In the genomic region with DNA sequence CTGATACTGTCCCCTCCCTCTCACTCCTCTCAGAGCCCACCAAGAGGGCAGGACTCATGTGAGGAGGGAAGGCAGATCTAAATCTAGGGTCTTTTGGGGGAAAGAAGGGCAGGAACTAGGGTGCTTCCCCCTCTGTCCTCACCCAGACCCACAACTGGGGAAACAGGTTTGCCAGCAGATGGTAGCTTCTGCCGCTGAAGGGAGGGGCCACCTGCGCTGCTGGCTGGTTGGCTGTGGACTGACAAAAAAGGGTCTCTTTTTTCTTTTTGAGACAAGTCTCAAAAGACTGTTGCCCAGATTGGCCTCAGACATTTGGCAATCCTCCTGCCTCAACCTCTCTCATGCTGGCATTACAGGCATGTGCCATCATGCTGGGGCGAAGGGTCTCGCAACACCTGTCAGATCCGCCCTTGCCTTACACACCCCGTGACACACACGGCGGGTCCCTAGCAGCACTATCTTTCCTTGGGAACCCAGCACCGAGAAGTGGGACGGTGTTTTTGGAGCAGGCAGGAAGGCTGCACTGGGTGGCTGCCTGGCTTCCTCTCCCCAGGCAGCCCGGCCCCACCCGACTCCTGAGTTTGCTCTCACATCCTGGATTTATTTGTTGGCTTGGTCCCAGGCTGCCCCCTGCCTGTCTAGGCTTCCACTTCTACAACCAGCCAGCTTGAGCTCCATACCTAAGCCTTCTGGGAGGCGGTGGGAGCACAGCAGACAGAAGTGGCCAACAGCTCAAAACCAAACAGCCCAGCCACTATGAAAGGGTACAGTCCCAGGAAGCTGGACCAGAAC, we compare ENCODE assay signal across 8 mouse cellular contexts. TPM values are rescaled to one million over a fixed set of nuclear protein-coding genes. Genes with fewer than 3 reads are reported as not detected.
A peak's percentile ranks its signal among the peaks of the same experiment; 100 is the strongest.
DNase-seq lines count a peak whose midpoint lies in the region; ATAC-seq lines count a peak whose summit lies in the region.

No protein-coding gene starts in this region.

- peaks cover 11% of the 10 kb centered on the region for H3K4me1 ChIP-seq in embryonic facial prominence, embryonic 14.5 days (ENCODE audit: control insufficient read depth, insufficient read depth, low read length)

- H3K4me2 ChIP-seq in embryonic facial prominence, embryonic 14.5 days (ENCODE audit: low read depth, low read length) = peak overlapping the region; percentile 98

- no peak for ATAC-seq in embryonic facial prominence, embryonic 14.5 days (ENCODE audit: low read depth)

- H3K27me3 ChIP-seq in embryonic facial prominence, embryonic 14.5 days (replicated peaks; ENCODE audit: control insufficient read depth, insufficient read depth, low read length) = peaks cover 33% of the 10 kb centered on the region
- H3K27me3 ChIP-seq in splenic B cell, adult 2 months (ENCODE audit: control insufficient read depth, insufficient read depth, low read length, poor library complexity, severe bottlenecking) = no peaks in the 10 kb centered on the region

- no peaks in the 10 kb centered on the region for H3K9me3 ChIP-seq in embryonic facial prominence, embryonic 14.5 days (ENCODE audit: control insufficient read depth, low read length)

- intact Hi-C loops in gastrocnemius, postnatal 36 days (cut with DNase I) = no loop called here
- intact Hi-C loops in gastrocnemius, postnatal 14 days (cut with DNase I; ENCODE audit: low total_unique reads) = no loop called here

- H3K9ac ChIP-seq in embryonic facial prominence, embryonic 14.5 days (ENCODE audit: low read depth, low read length) = no peak overlapping the region

- H3K36me3 ChIP-seq in embryonic facial prominence, embryonic 14.5 days (ENCODE audit: control insufficient read depth, insufficient read depth, low read length) = no peaks in the 10 kb centered on the region
- H3K36me3 ChIP-seq in splenic B cell, adult 2 months (ENCODE audit: control insufficient read depth, insufficient read depth, low read length, poor library complexity, severe bottlenecking) = no peaks in the 10 kb centered on the region

- peak overlapping the region; percentile 64; the same call in 1 of the 2 replicates for H3K4me3 ChIP-seq in embryonic facial prominence, embryonic 14.5 days (ENCODE audit: low read depth, low read length)

- 28% methylated on average over 13 of the region's 13 CpGs for WGBS in embryonic facial prominence, embryonic 14.5 days

- peak; percentile 14 for DNase-seq in retina, embryonic 14.5 days (ENCODE audit: low spot score)
- DNase-seq in retina, postnatal 1 day = no peak
- DNase-seq in embryonic facial prominence, embryonic 14.5 days (ENCODE audit: low spot score) = peak; percentile 68
- peak; percentile 76 for DNase-seq in induced T-regulatory cell, adult 2 months (ENCODE audit: low read depth)
- DNase-seq in lung, adult 18-20 months = peak; percentile 78 to 83
- DNase-seq in splenic B cell, adult 2 months (ENCODE audit: low read depth, low spot score) = peak; percentile 35
- no peak for DNase-seq in gastrocnemius, postnatal 36 days
- no peak for DNase-seq in gastrocnemius, postnatal 14 days

- H3K27ac ChIP-seq in embryonic facial prominence, embryonic 14.5 days (replicated peaks; ENCODE audit: low read depth, low read length) = 0 out of 2 replicates have a peak overlapping the region, but pooled peaks have one; percentile 25

RNA-seq across cellular contexts. Expression of a gene that starts 1.8 kb away (rescaled TPM):
- polyA plus RNA-seq in embryonic facial prominence, embryonic 14.5 days (2014; fragmentation: Nextera tagmentation; extraction: Ambion mirVana) = 2.0 and 3.6 TPM in 2 replicates
- total RNA-seq in gastrocnemius, postnatal 36 days (2021) = 1 to 10 TPM; 3.3 to 3.6 TPM
- 1 to 10 TPM; 2.5 to 4.1 TPM for total RNA-seq in gastrocnemius, postnatal 14 days (2021)

RNA-seq across cellular contexts. Expression of a gene that starts 4.2 kb away (rescaled TPM):
- polyA plus RNA-seq in embryonic facial prominence, embryonic 14.5 days (2014; fragmentation: Nextera tagmentation; extraction: Ambion mirVana) = 104 and 107 TPM in 2 replicates
- total RNA-seq in gastrocnemius, postnatal 36 days (2021) = 10 to 100 TPM; 45.1 to 48.1 TPM
- total RNA-seq in gastrocnemius, postnatal 14 days (2021) = 10 to 100 TPM; 46.4 to 52.6 TPM

RNA-seq across cellular contexts. Expression of a gene that starts 27.9 kb away (rescaled TPM):
- polyA plus RNA-seq in embryonic facial prominence, embryonic 14.5 days (2014; fragmentation: Nextera tagmentation; extraction: Ambion mirVana) = 21.2 and 30.4 TPM in 2 replicates
- 1 to 10 TPM in 1 of 2 experiments, under 1 TPM in 1; 0.91 to 1.2 TPM for total RNA-seq in gastrocnemius, postnatal 36 days (2021)
- 1 to 10 TPM; 1.2 to 2.5 TPM for total RNA-seq in gastrocnemius, postnatal 14 days (2021)

Comparison
In these comparisons a context has a peak if more than half of its experiments do, and no peak if none do; other contexts are left out.
1. DNase-seq: peak in retina, embryonic 14.5 days (single experiment), embryonic facial prominence, embryonic 14.5 days (single experiment), induced T-regulatory cell, adult 2 months (single experiment), lung, adult 18-20 months (2 of 2) and splenic B cell, adult 2 months (single experiment); none in retina, postnatal 1 day (single experiment), gastrocnemius, postnatal 36 days (0 of 2) and gastrocnemius, postnatal 14 days (single experiment).